Mouse (Mus musculus) kidney, adult 2 months (tissue): Measurements from ENCODE around the gene Fry.

Experiments used
- CTCF ChIP-seq: fragments of 200-500 bp; conservative IDR thresholded peaks from 2 replicates; pipeline ENCODE4 v1.5.1; 2011; ENCODE audit warnings: low read depth, mild to moderate bottlenecking, control low read depth, low read length, moderate library complexity, mixed read lengths; ENCODE audit not compliant: insufficient read depth, insufficient read length
- POLR2A ChIP-seq: fragments of 200-500 bp; IDR thresholded peaks from one replicate; pipeline ENCODE4 v1.6.1; 2011; ENCODE audit warnings: low read depth, low read length, control low read depth

GRCm38 (mm10) chr5:150346378-150346777 lies 227.9 kb downstream of the Fry start:
- no peak for TF ChIP-seq CTCF
- TF ChIP-seq POLR2A = no peak
